In the genomic region with DNA sequence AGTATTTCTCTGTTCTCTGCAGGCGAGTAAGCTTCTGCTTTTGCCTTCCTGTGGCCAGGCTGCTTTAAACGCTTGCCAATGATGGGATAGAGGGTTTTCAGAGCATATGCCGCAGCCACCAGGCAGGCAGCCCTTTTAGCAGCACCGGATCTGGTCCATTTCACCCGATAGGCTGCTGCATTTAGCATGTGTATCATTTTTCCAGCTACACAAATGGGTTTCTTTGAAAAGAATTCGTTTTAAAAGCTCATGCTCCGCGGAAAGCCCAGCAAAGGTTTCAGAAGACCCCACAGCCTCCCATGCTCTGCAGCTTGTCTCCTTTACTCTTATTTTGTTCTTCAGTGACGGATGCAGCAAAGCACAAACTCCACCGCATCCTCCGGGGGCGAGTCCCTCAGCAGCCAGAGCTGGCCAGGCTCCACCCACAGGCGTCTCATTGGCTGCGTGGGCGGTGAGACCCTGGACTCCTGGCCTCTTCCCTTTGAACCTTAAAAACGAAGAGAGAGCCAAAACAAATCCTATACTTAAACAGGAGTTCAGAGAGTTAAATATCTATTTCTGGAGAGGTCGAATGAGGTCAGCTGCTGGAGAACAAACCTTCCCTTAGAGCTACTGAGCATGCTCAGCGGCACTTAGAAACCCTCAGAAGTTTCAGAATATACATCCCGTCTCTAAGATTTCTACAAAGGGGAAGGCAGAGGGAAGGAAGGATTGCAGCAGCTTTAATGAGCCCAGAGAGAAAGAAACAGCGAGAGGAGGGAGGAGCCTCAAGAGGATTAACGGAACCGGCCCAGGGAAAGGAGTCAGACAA, we compare ENCODE assay signal across 9 mouse cellular contexts. TPM values are rescaled to one million over a fixed set of nuclear protein-coding genes. Genes with fewer than 3 reads are reported as not detected.
DNase-seq lines count a peak whose midpoint lies in the region; ATAC-seq lines count a peak whose summit lies in the region.
"Had no signal": no experiment of that assay in that cellular context is flagged by ENCODE, and none has a peak within 500 bp of the region (broad histone marks: within the 10 kb centered on the region; RNA-seq: fewer than 3 reads in every experiment).

A gene (minus strand): TSS at position 388 of the 811 bp plus-strand sequence.

- peak within 1 kb of the TSS; percentile 67 for H3K9ac ChIP-seq in embryonic facial prominence, embryonic 13.5 days

- peak; percentile 89 for ATAC-seq in embryonic facial prominence, embryonic 13.5 days (ENCODE audit: insufficient number of reproducible peaks, insufficient read depth, low FRiP score, low TSS enrichment, low read depth)

- H3K4me2 ChIP-seq in embryonic facial prominence, embryonic 13.5 days: peak within 1 kb of the TSS; percentile 81

- intact Hi-C loops in left cerebral cortex, postnatal 4 days (cut with DNase I): no loop called here

- H3K27ac ChIP-seq in embryonic facial prominence, embryonic 13.5 days: peak within 1 kb of the TSS; percentile 81
- peak within 1 kb of the TSS; percentile 88 for H3K27ac ChIP-seq in midbrain, embryonic 10.5 days (replicated peaks)

- peaks cover 12% of the 10 kb centered on the region for H3K4me1 ChIP-seq in embryonic facial prominence, embryonic 13.5 days
- H3K4me1 ChIP-seq in midbrain, embryonic 10.5 days: peaks cover 39% of the 10 kb centered on the region

- WGBS in embryonic facial prominence, embryonic 13.5 days: under 1% methylated on average over 22 of the region's 22 CpGs
- WGBS in midbrain, embryonic 10.5 days: under 1% methylated on average over 22 of the region's 22 CpGs

- H3K27me3 ChIP-seq in embryonic facial prominence, embryonic 13.5 days: peaks cover 3% of the 10 kb centered on the region; the same call in 1 of the 2 replicates
- no peaks in the 10 kb centered on the region for H3K27me3 ChIP-seq in midbrain, embryonic 10.5 days (ENCODE audit: low read depth, poor library complexity, severe bottlenecking)

- no peaks in the 10 kb centered on the region for H3K9me3 ChIP-seq in embryonic facial prominence, embryonic 13.5 days
- no peaks in the 10 kb centered on the region for H3K9me3 ChIP-seq in midbrain, embryonic 10.5 days (replicated peaks)

- no peaks in the 10 kb centered on the region for H3K36me3 ChIP-seq in embryonic facial prominence, embryonic 13.5 days
- H3K36me3 ChIP-seq in midbrain, embryonic 10.5 days: peaks cover 9% of the 10 kb centered on the region
- H3K36me3 ChIP-seq: G1E had no signal

- DNase-seq in urinary bladder, postnatal 14 days (ENCODE audit: low spot score): peak; percentile 65
- no peak for DNase-seq in urinary bladder, adult 2 months (ENCODE audit: low spot score)
- DNase-seq in heart, adult 11 months: peak; percentile 99
- peak; percentile 55 for DNase-seq in kidney, adult 11 months
- DNase-seq in left cerebral cortex, postnatal 4 days: peak; percentile 86
- DNase-seq in midbrain, embryonic 10.5 days (ENCODE audit: low spot score): peak; percentile 89
- peak; percentile 76 for DNase-seq in right cerebral cortex, postnatal 4 days

- peak within 1 kb of the TSS; percentile 51 for H3K4me3 ChIP-seq in embryonic facial prominence, embryonic 13.5 days
- H3K4me3 ChIP-seq in midbrain, embryonic 10.5 days: peak within 1 kb of the TSS; percentile 73

RNA-seq across cellular contexts. Expression of the gene that starts here (rescaled TPM):
- polyA plus RNA-seq in urinary bladder, adult 2 months (2012; rRNA removed): 5.6 and 7.4 TPM in 2 replicates
- polyA plus RNA-seq in embryonic facial prominence, embryonic 13.5 days (2015; fragmentation: Nextera tagmentation; extraction: Ambion mirVana): 2.4 and 4.4 TPM in 2 replicates
- total RNA-seq in left cerebral cortex, postnatal 4 days (2021): 10 to 100 TPM in 1 of 2 experiments, 1 to 10 TPM in 1; 9.9 to 11.6 TPM
- 24.8 and 30.2 TPM in 2 replicates for polyA plus RNA-seq in midbrain, embryonic 10.5 days (2016; fragmentation: Nextera tagmentation; extraction: Ambion mirVana)
- total RNA-seq: G1E had no signal
- polyA plus RNA-seq: G1E had no signal
